ENCODE assay signal across 8 mouse cellular contexts in genomic region chr2:31683666-31684065, GRCm38 (mm10). TPM values are rescaled to one million over a fixed set of nuclear protein-coding genes. Genes with fewer than 3 reads are reported as not detected.
DNase-seq lines count a peak whose midpoint lies in the region; ATAC-seq lines count a peak whose summit lies in the region.

No protein-coding gene starts in this region.

- peak; percentile 30 to 62 for DNase-seq in frontal cortex, postnatal 25 days (ENCODE audit: low spot score in 2 of 2)
- DNase-seq in B cell, adult 2 months: peak; percentile 66 to 70
- peak; percentile 64 to 68 for DNase-seq in adrenal gland, postnatal 36 days
- peak; percentile 36 for DNase-seq in fibroblast of lung, adult 2 months (ENCODE audit: low read depth)
- peak; percentile 28 for DNase-seq in layer of hippocampus, adult 9-11 months
- peak; percentile 76 for DNase-seq in lung, postnatal 36 days
- peak; percentile 49 for DNase-seq in telencephalon, adult 2 months (ENCODE audit: low read depth, low spot score)

- no peak for ATAC-seq in frontal cortex, adult (ENCODE audit: low TSS enrichment)

RNA-seq across cellular contexts. Expression of gene Abl1, which starts 4.5 kb away (rescaled TPM):
- total RNA-seq in adrenal gland, postnatal 36 days (2021): 10 to 100 TPM; 61.8 to 69.2 TPM

RNA-seq across cellular contexts. Expression of gene Exosc2, which starts 13.2 kb away (rescaled TPM):
- total RNA-seq in adrenal gland, postnatal 36 days (2021): 10 to 100 TPM; 24.7 to 29.5 TPM

RNA-seq across cellular contexts. Expression of gene Prdm12, which starts 43.8 kb away (rescaled TPM):
- total RNA-seq in adrenal gland, postnatal 36 days (2021): not detected
